Mouse (Mus musculus) megakaryocyte, embryonic 14.5 days (primary cell): ENCODE measurements around the gene Cdh26. TPM values are rescaled to one million over a fixed set of nuclear protein-coding genes. Genes with fewer than 3 reads are reported as not detected.
A peak's percentile ranks its signal among the peaks of the same experiment; 100 is the strongest.

Experiments used
- H3K27me3 ChIP-seq: replicated peaks from 2 replicates; pipeline ENCODE3; 2012; ENCODE audit warnings: inconsistent platforms
- H3K36me3 ChIP-seq: replicated peaks from 2 replicates; pipeline ENCODE3; 2012; ENCODE audit warnings: low read length, inconsistent platforms, mixed read lengths
- H3K4me1 ChIP-seq: 2 replicates; pipeline ENCODE4 v1.6.1; 2012; ENCODE audit warnings: inconsistent platforms
- H3K4me3 ChIP-seq: replicated peaks from 2 replicates; pipeline ENCODE3; 2012; ENCODE audit warnings: moderate library complexity, mild to moderate bottlenecking, inconsistent platforms
- H3K9me3 ChIP-seq: 2 replicates; pipeline ENCODE4 v1.6.1; 2012; ENCODE audit warnings: inconsistent platforms
- FLI1 ChIP-seq: IDR thresholded peaks from 2 replicates; pipeline ENCODE4 v1.6.1; 2012; ENCODE audit warnings: low read length, inconsistent platforms, mixed read lengths
- GATA1 ChIP-seq: IDR thresholded peaks from 3 replicates; pipeline ENCODE4 v1.6.1; 2012; ENCODE audit warnings: mixed read lengths, low read length, inconsistent platforms, borderline replicate concordance
- polyA plus RNA-seq: library from polyadenylated mRNA; stranded (reverse); fragments of >175 nt; gene quantifications from 2 replicates; pipeline ENCODE4 v1.2.3, GENCODE M21; 2012; ENCODE audit warnings: low replicate concordance; ENCODE audit not compliant: insufficient read depth

Cdh26 gene
- polyA plus RNA-seq, 1 experiment: not detected

DNA sequence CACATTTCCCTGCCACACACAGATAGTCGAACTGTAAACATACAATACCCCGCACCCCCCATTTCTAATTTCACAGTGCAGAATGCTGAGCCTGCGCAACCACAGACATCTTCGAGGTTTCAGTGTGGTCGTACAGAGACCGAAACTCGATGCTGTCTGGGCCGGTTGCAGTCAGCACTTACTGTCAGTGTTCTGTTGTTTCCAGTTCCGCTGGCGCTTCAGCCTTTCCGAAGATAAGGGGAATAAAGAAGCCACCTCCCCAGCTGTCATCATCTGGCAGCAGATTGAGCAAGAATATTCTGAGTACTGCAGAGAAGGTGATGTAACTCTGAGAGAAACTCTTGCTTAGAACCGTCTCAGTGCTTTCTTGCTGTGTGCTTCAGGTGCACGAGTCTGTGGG lies 13.9 kb upstream of the Cdh26 start:
- no peak for TF ChIP-seq FLI1
- no peak for TF ChIP-seq GATA1
- peaks cover 9% of the 10 kb centered on the region for H3K27me3 ChIP-seq
- no peaks in the 10 kb centered on the region for H3K9me3 ChIP-seq
- H3K4me1 ChIP-seq: peaks cover 88% of the 10 kb centered on the region
- peak overlapping the region; percentile 89 for H3K4me3 ChIP-seq
- H3K36me3 ChIP-seq: peaks cover 47% of the 10 kb centered on the region

DNA sequence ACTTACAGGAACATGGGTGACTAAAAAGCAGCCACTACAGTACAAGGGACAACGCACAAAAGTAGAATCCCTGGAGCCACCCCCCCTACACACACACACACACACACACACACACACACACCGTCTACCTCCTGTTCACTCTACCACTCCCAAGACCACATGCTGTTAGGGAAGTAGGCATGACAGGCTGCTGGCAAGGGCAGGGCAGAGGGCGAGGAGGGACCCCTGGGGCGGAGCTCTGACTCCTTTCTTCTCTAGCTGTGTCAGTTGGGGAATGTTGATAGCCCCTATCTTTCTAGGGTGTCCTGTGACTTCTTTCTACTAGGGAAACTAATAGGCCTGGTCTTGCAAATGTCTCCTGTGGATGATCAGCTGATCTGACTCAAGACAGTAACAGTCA lies 13.4 kb upstream of the Cdh26 start:
- Histone ChIP-seq H3K4me3 (peak overlapping the region; percentile 87), H3K27me3 (peaks cover 9% of the 10 kb centered on the region), H3K36me3 (peaks cover 49% of the 10 kb centered on the region), H3K4me1 (peaks cover 89% of the 10 kb centered on the region), H3K9me3 (no peaks in the 10 kb centered on the region)
- TF ChIP-seq GATA1 (no peak), FLI1 (no peak)

DNA sequence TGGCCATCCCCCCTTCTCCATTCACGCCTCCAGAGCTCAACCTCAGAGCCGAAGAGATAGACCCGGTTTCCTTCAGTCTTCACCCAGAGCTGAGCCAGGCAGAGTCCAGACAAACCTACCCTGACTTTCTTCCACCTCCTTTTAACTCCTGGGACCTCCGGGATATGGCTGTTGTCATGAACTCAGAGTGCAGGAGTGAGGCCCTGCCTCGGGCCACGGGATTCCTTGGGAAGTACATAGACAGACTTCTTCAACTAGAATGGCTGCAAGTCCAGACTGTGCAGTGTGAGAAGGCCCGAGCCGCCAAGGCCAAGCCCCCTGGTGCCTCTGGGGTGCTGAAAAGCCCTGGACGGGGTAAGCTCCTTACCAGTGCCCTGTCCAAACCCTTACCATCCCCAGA lies 9.8 kb upstream of the Cdh26 start:
- no peaks in the 10 kb centered on the region for H3K9me3 ChIP-seq
- peaks cover 92% of the 10 kb centered on the region for H3K4me1 ChIP-seq
- no peaks in the 10 kb centered on the region for H3K27me3 ChIP-seq
- TF ChIP-seq FLI1: no peak
- no peak for TF ChIP-seq GATA1
- H3K4me3 ChIP-seq: no peak overlapping the region
- H3K36me3 ChIP-seq: peaks cover 67% of the 10 kb centered on the region

DNA sequence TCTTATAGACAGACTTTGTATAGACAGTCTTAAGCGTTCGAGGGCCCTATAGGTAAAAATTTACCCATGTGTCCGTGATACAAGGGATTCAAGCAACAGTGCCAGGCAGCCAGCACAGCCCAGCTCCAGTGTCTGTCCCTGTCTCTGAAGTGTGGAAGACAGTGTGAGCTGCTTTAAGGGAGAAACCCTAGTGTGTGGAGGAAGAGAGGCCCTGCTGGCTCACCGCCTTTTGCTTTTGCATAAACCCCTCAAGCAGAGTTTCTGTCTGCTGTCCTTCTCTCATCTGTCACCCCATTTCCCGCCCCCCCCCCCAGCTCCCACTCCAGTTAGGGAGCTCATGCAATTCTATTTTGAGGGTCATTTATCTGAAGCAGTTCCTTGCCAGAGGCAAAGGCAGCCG lies 8.7 kb upstream of the Cdh26 start:
- H3K4me3 ChIP-seq: peak overlapping the region; percentile 76
- H3K27me3 ChIP-seq: no peaks in the 10 kb centered on the region
- TF ChIP-seq FLI1: no peak
- TF ChIP-seq GATA1: no peak
- peaks cover 88% of the 10 kb centered on the region for H3K4me1 ChIP-seq
- no peaks in the 10 kb centered on the region for H3K9me3 ChIP-seq
- H3K36me3 ChIP-seq: peaks cover 67% of the 10 kb centered on the region

DNA sequence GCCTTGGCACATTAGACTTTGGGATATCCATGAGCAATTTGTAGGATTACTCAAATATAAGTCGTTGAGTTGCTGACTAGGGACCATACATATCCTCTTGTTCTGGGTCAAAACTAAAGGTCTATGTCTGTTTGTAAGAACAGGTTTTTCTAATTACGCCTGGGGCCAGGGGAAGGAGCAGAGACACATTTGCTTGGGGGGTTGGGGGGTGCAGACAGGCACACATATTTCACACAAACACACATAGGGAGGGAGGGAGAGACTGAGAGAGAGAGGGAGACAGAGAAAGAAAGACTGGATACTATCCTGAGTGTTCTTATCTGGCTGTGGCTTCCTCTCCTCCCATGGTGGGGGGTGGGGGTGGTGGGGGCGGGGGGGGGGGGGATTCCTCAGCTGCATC lies 8.1 kb upstream of the Cdh26 start:
- H3K36me3 ChIP-seq: peaks cover 67% of the 10 kb centered on the region
- H3K9me3 ChIP-seq: no peaks in the 10 kb centered on the region
- TF ChIP-seq FLI1: no peak
- peak overlapping the region; percentile 59 for H3K4me3 ChIP-seq
- H3K27me3 ChIP-seq: no peaks in the 10 kb centered on the region
- peaks cover 88% of the 10 kb centered on the region for H3K4me1 ChIP-seq

DNA sequence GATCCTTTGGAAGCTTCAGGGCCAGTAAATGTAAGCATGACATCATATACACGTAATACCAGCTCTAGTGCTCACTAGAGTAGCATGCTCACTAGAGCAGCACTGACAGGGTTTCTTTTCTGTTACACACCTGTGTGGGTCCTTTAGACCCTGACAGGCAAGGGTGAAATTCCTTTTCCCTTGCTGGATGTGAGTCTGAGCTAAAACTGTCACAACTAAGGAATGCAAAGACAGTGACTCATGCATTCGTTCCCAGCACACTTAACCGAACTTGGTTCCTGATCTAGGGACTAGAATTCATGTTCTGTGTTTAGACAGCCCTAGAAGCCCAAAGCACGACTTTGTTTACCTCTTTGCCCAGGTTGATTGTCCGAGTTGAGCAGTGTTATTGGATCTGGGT lies 7.1 kb upstream of the Cdh26 start:
- Histone ChIP-seq H3K4me1 (peaks cover 85% of the 10 kb centered on the region), H3K9me3 (no peaks in the 10 kb centered on the region), H3K4me3 (no peak overlapping the region), H3K36me3 (peaks cover 58% of the 10 kb centered on the region), H3K27me3 (peaks cover 6% of the 10 kb centered on the region)
- TF ChIP-seq GATA1 (no peak), FLI1 (no peak)

DNA sequence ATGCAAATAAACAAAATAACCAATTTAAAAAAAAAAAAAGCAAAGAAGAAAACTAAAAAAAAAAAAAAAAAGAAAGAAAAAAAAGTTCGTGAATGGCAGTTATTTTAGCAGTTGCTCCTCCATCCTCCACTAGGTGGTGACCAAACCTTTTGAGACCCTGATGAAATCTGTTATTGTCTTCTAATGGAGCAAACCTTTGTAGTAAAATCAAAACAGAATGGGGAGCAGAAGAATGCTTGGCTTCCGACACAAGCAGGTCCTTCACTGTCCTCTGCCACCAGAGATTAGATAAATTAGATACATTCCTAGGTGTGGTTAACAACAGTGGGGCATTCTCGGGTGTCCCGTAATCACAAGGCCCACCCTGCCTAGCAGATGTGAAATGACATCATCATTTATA lies 4.1 kb upstream of the Cdh26 start:
- Histone ChIP-seq H3K4me3 (no peak overlapping the region), H3K36me3 (peaks cover 28% of the 10 kb centered on the region), H3K27me3 (peaks cover 14% of the 10 kb centered on the region), H3K4me1 (peaks cover 70% of the 10 kb centered on the region), H3K9me3 (no peaks in the 10 kb centered on the region)
- no peak for TF ChIP-seq FLI1
- TF ChIP-seq GATA1: no peak

DNA sequence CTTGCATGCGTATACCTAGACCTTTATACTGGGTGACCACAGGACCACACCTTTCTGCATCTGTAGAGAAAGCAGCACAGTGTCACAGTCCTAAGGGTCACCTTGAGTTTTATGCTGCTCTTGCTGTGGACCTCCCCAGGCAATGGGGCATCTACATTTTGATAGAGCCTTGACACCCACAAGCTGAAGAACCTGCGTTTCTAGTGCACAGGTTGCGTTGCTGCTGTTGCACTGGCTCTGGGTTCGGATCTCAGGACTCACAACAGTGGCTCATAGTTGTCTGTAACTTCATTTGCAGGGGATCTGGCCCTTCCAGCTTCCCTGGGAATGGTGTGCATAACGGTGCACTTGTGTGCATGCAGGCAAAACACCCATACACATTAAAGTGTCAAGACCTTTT lies 3.1 kb upstream of the Cdh26 start:
- no peak overlapping the region for H3K4me3 ChIP-seq
- no peaks in the 10 kb centered on the region for H3K9me3 ChIP-seq
- TF ChIP-seq FLI1 (no peak), GATA1 (no peak)
- H3K4me1 ChIP-seq: peaks cover 61% of the 10 kb centered on the region
- H3K36me3 ChIP-seq: peaks cover 24% of the 10 kb centered on the region
- peaks cover 18% of the 10 kb centered on the region for H3K27me3 ChIP-seq

DNA sequence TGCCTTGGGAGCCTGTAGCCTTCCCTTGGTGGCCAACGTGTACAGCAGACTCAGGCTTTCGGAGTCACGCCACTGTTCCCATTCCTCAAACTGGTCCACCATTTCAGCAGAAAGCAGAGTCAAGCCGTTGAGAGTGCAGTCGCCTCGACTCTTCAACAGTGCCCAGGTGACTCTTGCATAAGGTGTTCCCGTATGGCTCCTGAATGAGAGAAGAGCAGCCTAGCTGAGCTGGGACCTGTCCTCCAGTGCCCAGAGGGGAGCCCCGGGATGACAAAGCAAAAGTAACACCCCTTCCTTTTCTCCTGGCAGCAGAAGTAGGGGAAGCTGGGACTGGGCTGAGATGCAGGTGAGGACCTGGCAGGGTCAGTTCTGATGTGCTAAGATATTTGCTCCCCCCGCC lies 2.1 kb upstream of the Cdh26 start:
- peaks cover 20% of the 10 kb centered on the region for H3K36me3 ChIP-seq
- peaks cover 18% of the 10 kb centered on the region for H3K27me3 ChIP-seq
- H3K4me3 ChIP-seq: no peak overlapping the region
- TF ChIP-seq FLI1 (no peak), GATA1 (no peak)
- peaks cover 60% of the 10 kb centered on the region for H3K4me1 ChIP-seq
- H3K9me3 ChIP-seq: no peaks in the 10 kb centered on the region

DNA sequence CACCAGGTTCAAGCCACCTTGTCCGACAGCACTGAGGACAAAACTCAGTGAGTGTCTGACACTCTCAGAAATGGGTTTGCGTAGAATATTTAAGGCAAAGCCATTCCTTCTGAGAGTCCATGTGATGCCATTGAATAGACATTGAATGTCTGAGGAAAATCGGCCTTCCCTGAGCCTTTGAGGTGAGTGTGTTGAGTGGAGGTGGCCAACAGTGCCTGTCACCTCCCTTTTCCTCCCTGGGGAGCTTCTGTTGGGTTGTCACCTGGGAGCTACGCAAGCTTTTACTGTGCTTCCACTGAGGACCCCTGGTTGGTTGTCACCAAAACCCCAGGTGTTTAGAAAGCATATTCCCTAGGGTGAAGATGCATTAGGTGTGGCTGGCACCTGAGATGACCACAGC lies 1.7 kb upstream of the Cdh26 start:
- TF ChIP-seq GATA1 (no peak), FLI1 (no peak)
- H3K4me1 ChIP-seq: peaks cover 60% of the 10 kb centered on the region
- peaks cover 18% of the 10 kb centered on the region for H3K27me3 ChIP-seq
- peaks cover 15% of the 10 kb centered on the region for H3K36me3 ChIP-seq
- H3K9me3 ChIP-seq: no peaks in the 10 kb centered on the region
- H3K4me3 ChIP-seq: no peak overlapping the region

DNA sequence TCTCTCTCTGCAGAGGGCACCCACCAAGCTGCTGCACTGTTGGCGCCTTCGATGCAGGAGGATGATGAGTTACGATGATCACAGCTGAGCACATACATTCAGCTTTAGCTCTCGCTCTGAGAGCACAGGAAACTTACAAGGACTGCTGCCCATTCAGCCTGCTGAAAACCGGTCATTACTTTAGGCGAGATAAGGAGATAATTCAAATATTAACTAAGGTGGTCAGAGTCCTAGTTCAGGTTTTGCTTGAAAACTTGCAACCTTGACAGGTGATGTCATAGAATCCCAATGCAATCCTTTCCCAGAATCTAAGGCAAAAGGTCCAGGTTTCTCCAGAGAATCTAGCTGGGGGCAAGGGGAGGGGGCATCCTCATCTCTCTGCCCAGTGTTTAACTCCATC lies 905 bp upstream of the Cdh26 start:
- peaks cover 60% of the 10 kb centered on the region for H3K4me1 ChIP-seq
- no peaks in the 10 kb centered on the region for H3K9me3 ChIP-seq
- TF ChIP-seq GATA1 (no peak), FLI1 (no peak)
- H3K36me3 ChIP-seq: peaks cover 8% of the 10 kb centered on the region
- H3K27me3 ChIP-seq: peaks cover 18% of the 10 kb centered on the region
- H3K4me3 ChIP-seq: no peak overlapping the region
